Mouse (Mus musculus) forebrain, embryonic 13.5 days (tissue): ENCODE measurements around the gene Btnl6. TPM values are rescaled to one million over a fixed set of nuclear protein-coding genes. Genes with fewer than 3 reads are reported as not detected.
"Not testable (repeated sequence)": the region's sequence is repeated elsewhere in the genome, so short reads cannot be mapped to it uniquely, and the experiment has no call there.

ENCODE experiments used
- ATAC-seq: fragments of 200-750 bp; cut with Nextera tagmentation; 2 replicates; pipeline ENCODE4 v1.8.0; 2017
- H3K27ac ChIP-seq: fragments of 300-500 bp; sonication (generic); 2 replicates; pipeline ENCODE4 v1.5.1; 2015; ENCODE audit warnings: inconsistent platforms, mild to moderate bottlenecking, moderate library complexity
- H3K27me3 ChIP-seq: fragments of 300-500 bp; sonication (generic); 2 replicates; pipeline ENCODE4 v1.6.1; 2015; ENCODE audit warnings: mild to moderate bottlenecking, inconsistent platforms
- H3K36me3 ChIP-seq: fragments of 300-500 bp; sonication (generic); 2 replicates; pipeline ENCODE4 v1.6.1; 2015; ENCODE audit warnings: mild to moderate bottlenecking, inconsistent platforms; ENCODE audit not compliant: poor library complexity, severe bottlenecking
- H3K4me1 ChIP-seq: fragments of 300-500 bp; sonication (generic); 2 replicates; pipeline ENCODE4 v1.6.1; 2015; ENCODE audit warnings: inconsistent platforms
- H3K4me2 ChIP-seq: fragments of 300-500 bp; sonication (generic); 2 replicates; pipeline ENCODE4 v1.6.1; 2015; ENCODE audit warnings: inconsistent platforms, mild to moderate bottlenecking, moderate library complexity
- H3K4me3 ChIP-seq: fragments of 300-500 bp; sonication (generic); 2 replicates; pipeline ENCODE4 v1.5.1; 2015; ENCODE audit warnings: mild to moderate bottlenecking, inconsistent platforms
- H3K9ac ChIP-seq: fragments of 300-500 bp; sonication (generic); 2 replicates; pipeline ENCODE4 v1.6.1; 2015; ENCODE audit warnings: mild to moderate bottlenecking, inconsistent platforms
- H3K9me3 ChIP-seq: fragments of 300-500 bp; sonication (generic); replicated peaks from 2 replicates; pipeline ENCODE4 v1.6.1; 2016; ENCODE audit warnings: inconsistent platforms
- WGBS: fragments of 180-500 bp; shearing (Covaris S2); methylation state at CpG from one replicate; pipeline ENCODE4 v1.1.7; 2015; 5-methylcytosine and 5-hydroxymethylcytosine counted together
- polyA plus RNA-seq: library from polyadenylated mRNA; unstranded; fragments of >200 nt; fragmentation: Nextera tagmentation; extraction: Ambion mirVana; gene quantifications from 2 replicates; pipeline ENCODE4 v1.2.1, GENCODE M21; 2015

The Btnl6 gene
- polyA plus RNA-seq, 1 experiment from 2014 or later: not detected

DNA sequence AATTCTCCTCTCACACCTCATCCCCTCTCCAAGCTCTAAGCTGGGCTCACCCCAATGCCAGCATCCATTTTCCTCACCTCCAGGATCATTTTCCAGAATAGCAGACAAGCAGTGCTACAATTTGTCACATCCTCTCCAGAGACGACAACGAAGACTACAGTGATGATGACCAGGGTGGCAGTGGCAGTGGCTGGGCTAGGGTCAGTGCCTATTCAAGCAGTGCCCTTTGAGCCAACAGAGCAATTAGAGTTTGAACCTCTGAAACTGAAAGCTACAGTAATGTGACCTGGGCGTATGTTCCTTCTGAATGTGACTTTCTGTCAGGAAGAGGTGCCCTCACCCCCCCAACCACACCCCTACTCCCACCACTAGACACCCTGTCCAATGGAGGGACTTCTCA, 32.0 kb upstream of the Btnl6 start:
- Histone ChIP-seq H3K4me2 (no peak overlapping the region), H3K4me1 (no peaks in the 10 kb centered on the region), H3K27ac (no peak overlapping the region), H3K9me3 (no peaks in the 10 kb centered on the region), H3K36me3 (no peaks in the 10 kb centered on the region), H3K4me3 (no peak overlapping the region), H3K9ac (no peak overlapping the region), H3K27me3 (no peaks in the 10 kb centered on the region)
- WGBS: 89% methylated on average over 3 of the region's 3 CpGs
- ATAC-seq: no peak

DNA sequence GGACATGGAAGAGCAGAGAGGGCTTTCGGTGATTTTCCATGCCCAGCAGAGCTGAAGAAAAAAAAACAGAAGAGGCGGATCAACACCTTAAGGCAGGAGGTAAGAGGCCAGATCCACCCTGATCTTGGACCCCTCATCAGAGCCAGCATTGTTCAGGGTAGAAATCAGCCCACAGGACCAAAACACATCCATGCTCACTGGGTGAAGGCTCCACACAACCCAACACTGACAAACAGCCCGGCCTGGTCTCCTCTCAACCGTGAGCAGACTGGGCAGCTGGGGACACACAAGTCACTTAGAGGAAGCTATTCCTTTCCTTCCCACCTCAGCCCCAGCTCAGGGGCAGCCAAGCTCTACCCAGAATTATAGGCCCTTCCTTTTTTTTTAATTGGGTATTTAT, 30.4 kb upstream of the Btnl6 start:
- no peaks in the 10 kb centered on the region for H3K4me1 ChIP-seq
- H3K9ac ChIP-seq: no peak overlapping the region
- H3K27ac ChIP-seq: no peak overlapping the region
- no peak overlapping the region for H3K4me3 ChIP-seq
- H3K9me3 ChIP-seq: no peaks in the 10 kb centered on the region
- H3K4me2 ChIP-seq: no peak overlapping the region
- H3K27me3 ChIP-seq: no peaks in the 10 kb centered on the region
- H3K36me3 ChIP-seq: no peaks in the 10 kb centered on the region
- no peak for ATAC-seq
- WGBS: 89% methylated on average over 4 of the region's 4 CpGs

DNA sequence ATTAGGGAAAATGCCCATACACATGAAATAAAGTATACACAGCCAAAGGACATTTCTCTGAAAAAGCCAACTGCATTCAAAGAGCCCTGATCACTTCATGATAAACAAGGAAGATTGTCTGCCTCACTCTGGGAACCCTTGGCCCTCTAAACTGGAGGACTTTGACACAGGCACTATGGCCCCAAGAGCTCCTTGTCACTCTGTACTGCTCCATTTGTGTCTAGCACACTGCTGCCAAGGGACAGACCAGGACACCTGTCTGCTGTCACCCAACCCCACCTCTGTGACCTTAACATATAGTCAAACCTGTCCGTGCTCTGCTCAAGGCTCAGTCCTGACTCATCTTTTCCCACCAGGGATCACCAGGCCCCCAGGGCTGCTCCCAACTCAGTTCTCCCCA, 29.6 kb upstream of the Btnl6 start:
- ATAC-seq: no peak
- Histone ChIP-seq H3K27me3 (no peaks in the 10 kb centered on the region), H3K36me3 (no peaks in the 10 kb centered on the region), H3K4me2 (no peak overlapping the region), H3K27ac (no peak overlapping the region), H3K4me1 (no peaks in the 10 kb centered on the region), H3K4me3 (no peak overlapping the region), H3K9ac (no peak overlapping the region), H3K9me3 (no peaks in the 10 kb centered on the region)
- whole genome bisulfite sequencing: 89% methylated on average over 1 of the region's 1 CpGs

DNA sequence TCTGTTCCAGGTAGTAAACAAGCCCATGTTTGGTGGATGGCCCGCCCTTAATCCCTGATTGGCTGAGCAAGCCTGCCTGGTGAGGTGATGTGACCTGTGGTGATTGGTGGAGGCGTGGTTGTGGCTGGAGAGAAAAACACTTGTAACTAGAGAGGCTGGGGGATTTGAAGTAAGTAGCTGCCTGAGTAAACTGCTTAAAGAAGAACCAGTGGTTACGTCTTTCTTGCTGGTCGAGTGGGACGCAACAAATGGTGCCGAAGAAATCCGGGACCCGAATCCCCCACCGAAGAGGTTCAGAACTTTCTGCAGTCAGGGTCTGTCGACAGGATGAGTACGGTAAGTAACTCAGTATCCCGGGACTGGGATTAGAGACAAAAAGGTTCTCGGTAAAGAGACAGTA, 26.4 kb upstream of the Btnl6 start:
- not testable (repeated sequence) for H3K27me3 ChIP-seq, H3K9ac ChIP-seq
- WGBS: 94% methylated on average over 13 of the region's 13 CpGs

DNA sequence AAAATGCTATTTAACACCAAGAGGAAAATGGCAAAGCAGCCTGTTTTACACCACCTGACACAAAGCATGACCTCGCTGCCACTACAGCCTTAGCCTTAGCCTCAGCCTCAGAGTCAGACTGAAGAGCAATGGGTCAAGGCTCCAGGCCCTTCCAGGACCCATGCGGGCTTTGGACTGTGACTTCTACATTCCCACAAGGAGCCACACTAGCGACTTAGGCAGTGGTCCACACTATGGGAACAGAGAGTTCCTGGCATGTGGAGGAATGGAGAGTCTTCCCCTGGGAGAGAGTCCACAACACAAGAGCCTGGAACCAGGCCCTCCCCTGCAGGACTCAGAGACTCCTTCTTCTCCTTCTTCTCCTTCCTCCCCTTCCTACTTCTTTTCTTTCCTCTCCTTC, 15.5 kb upstream of the Btnl6 start:
- Histone ChIP-seq H3K4me3 (no peak overlapping the region), H3K4me2 (no peak overlapping the region), H3K4me1 (no peaks in the 10 kb centered on the region), H3K9ac (no peak overlapping the region), H3K27me3 (no peaks in the 10 kb centered on the region), H3K36me3 (no peaks in the 10 kb centered on the region), H3K27ac (no peak overlapping the region), H3K9me3 (no peaks in the 10 kb centered on the region)
- WGBS: 74% methylated on average over 3 of the region's 3 CpGs
- ATAC-seq: no peak

More for the DNA sequence above, 26.4 kb upstream of the Btnl6 start:
- not testable (repeated sequence) for H3K27ac ChIP-seq, H3K4me1 ChIP-seq, ATAC-seq, H3K4me3 ChIP-seq, H3K9me3 ChIP-seq, H3K4me2 ChIP-seq, H3K36me3 ChIP-seq

DNA sequence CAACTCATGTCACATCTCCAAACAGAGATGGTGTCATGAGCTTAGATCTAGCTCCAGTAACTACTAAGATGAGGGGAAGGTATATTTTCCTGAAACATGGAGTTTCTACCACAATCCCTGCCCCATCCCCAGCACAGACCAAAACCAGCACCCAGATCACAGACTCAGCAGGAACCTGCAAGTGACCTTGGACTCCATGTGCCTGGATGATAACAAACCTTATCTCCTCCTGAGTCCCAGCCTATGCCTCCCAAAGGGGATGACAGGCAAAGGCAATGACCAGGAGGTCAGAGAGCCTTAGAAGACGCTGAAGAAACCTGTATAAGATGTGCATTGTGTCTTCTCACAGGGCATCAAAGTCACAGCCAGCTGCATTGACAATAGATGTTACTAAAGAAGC, 1.8 kb upstream of the Btnl6 start:
- WGBS: 87% methylated on average over 1 of the region's 1 CpGs

DNA sequence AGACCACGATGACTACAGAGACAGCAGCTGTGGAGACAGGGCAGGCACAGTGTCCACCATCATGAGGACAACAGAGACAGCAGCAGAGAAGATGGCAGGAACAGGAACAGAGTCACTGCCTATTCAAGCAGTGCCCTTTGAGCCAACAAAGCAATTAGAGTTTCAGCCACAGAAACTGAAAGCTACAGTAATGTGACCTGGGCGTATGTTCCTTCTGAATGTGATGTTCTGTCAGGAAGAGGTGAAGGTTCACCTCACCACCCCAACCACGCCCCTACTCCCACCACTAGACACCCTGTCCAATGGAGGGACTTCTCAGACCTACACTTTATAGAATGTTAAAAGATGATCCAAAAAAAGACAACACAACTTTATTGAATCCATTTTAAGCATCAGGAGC, 1.4 kb upstream of the Btnl6 start:
- not testable (repeated sequence) for ATAC-seq

More for the DNA sequence above, 1.8 kb upstream of the Btnl6 start:
- no peak for ATAC-seq
- no peaks in the 10 kb centered on the region for H3K4me1 ChIP-seq
- H3K4me3 ChIP-seq: no peak overlapping the region
- no peak overlapping the region for H3K4me2 ChIP-seq
- H3K27ac ChIP-seq: no peak overlapping the region
- H3K36me3 ChIP-seq: no peaks in the 10 kb centered on the region
- no peaks in the 10 kb centered on the region for H3K27me3 ChIP-seq
- H3K9ac ChIP-seq: no peak overlapping the region
- H3K9me3 ChIP-seq: no peaks in the 10 kb centered on the region

DNA sequence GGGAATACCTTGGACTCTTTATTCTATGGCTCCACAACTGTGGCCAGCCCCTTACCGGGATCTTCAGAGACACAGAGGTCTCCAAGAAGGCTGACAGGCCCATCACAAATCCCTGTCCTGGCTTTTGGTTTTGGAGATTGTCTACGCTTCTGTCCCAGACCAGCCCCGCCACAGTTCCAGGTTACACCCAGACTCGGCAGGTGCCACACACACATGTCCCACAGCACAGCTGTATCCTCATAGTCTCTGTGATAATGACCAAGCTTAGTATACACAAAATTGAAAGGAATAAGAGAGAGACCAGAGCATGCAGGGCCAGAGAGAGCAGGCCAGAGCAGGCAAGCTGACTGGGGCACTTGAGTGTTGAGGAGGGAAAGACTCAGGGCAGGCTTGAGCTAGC, 643 bp upstream of the Btnl6 start:
- 89% methylated on average over 4 of the region's 4 CpGs for WGBS
- H3K27ac ChIP-seq: no peak overlapping the region
- H3K4me3 ChIP-seq: no peak overlapping the region
- H3K9me3 ChIP-seq: no peaks in the 10 kb centered on the region
- no peak overlapping the region for H3K4me2 ChIP-seq
- H3K4me1 ChIP-seq: no peaks in the 10 kb centered on the region
- no peak overlapping the region for H3K9ac ChIP-seq
- H3K36me3 ChIP-seq: no peaks in the 10 kb centered on the region
- no peak for ATAC-seq
- H3K27me3 ChIP-seq: no peaks in the 10 kb centered on the region

More for the DNA sequence above, 1.4 kb upstream of the Btnl6 start:
- WGBS: 73% methylated on average over 3 of the region's 3 CpGs
- H3K27ac ChIP-seq, H3K36me3 ChIP-seq, H3K4me1 ChIP-seq, H3K9me3 ChIP-seq, H3K4me3 ChIP-seq, H3K27me3 ChIP-seq, H3K9ac ChIP-seq, H3K4me2 ChIP-seq: not testable (repeated sequence)

DNA sequence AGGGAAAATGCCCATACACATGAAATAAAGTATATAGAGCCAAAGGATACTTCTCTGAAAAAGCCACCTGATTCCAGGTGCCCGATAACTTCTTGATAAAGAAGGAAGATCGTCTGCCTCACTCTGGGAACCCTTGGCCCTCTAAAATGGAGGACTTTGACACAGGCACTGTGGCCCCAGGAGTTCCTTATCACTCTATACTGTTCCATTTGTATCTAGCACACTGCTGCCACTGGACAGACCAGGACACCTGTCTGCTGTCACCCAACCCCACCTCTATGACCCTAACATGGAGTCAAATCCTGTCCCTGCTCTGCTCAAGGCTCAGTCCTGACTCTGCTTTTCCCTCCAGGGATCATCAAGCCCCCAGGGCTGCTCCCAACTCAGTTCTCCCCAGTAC, 638 bp downstream of the Btnl6 start:
- ATAC-seq: no peak
- no peak overlapping the region for H3K4me2 ChIP-seq
- H3K27me3 ChIP-seq: no peaks in the 10 kb centered on the region
- no peak overlapping the region for H3K9ac ChIP-seq
- no peaks in the 10 kb centered on the region for H3K4me1 ChIP-seq
- H3K9me3 ChIP-seq: no peaks in the 10 kb centered on the region
- no peak overlapping the region for H3K4me3 ChIP-seq
- H3K27ac ChIP-seq: no peak overlapping the region
- 78% methylated on average over 2 of the region's 2 CpGs for WGBS
- no peaks in the 10 kb centered on the region for H3K36me3 ChIP-seq

DNA sequence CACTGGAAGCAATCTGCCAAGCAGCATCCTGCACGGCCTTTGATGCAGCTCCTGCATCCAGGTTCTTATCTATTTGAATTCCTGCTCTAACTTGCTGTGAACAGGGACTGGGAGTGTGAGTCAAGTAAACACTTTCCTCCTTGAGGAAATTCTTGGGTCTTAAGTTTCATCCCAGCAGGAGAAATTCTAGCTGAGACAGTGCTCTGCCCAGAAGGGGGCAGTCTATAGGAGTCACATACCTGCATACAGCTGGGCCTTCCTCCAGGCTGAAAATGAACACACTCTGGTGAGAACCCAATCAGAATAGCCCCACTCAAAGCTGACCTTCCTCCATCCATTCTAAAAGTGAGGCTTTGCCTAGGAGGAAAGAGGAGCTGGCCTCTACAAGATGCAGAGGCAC, 5.4 kb downstream of the Btnl6 start:
- H3K4me1 ChIP-seq, H3K4me3 ChIP-seq, H3K9ac ChIP-seq, H3K9me3 ChIP-seq, ATAC-seq, H3K36me3 ChIP-seq, H3K4me2 ChIP-seq, H3K27me3 ChIP-seq, H3K27ac ChIP-seq: not testable (repeated sequence)
- 70% methylated on average over 1 of the region's 1 CpGs for WGBS

DNA sequence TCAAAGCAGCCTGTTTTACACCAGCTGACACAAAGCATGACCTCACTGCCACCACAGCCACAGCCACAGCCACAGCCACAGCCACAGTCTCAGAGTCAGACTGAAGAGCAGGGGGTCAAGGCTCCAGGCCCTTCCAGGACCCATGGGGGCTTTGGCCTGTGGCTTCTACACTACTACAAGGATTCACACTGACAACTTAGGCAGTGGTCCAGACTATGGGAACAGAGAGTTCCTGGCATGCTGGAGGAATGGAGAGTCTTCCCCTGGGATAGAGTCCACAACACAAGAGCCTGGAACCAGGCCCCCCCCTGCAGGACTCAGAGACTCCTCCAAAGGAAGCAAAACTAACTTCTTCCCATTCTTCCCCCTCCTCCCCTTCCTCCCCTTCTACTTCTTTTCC, 9.6 kb downstream of the Btnl6 start:
- H3K4me2 ChIP-seq: no peak overlapping the region
- H3K9ac ChIP-seq: no peak overlapping the region
- H3K9me3 ChIP-seq: no peaks in the 10 kb centered on the region
- H3K4me3 ChIP-seq: no peak overlapping the region
- H3K4me1 ChIP-seq: no peaks in the 10 kb centered on the region
- no peaks in the 10 kb centered on the region for H3K27me3 ChIP-seq
- no peak for ATAC-seq
- no peak overlapping the region for H3K27ac ChIP-seq
- H3K36me3 ChIP-seq: no peaks in the 10 kb centered on the region

DNA sequence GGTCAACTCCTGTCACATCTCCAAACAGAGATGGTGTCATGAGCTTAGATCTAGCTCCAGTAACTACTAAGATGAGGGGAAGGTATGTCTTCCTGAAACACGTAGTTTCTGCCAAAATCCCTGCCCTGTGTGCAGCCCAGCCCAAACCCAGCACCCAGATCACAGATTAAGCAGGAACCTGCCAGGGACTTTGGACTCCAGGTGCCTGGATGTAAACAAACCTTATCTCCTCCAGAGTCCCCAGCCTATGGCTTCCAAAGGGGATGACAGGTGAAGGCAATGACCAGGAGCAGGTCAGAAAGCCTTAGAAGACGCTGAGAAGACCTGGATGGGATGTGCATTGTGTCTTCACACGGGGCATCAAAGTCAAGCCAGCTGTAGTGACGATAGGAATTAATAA, 19.4 kb downstream of the Btnl6 start:
- H3K9ac ChIP-seq, H3K36me3 ChIP-seq, H3K27ac ChIP-seq, H3K4me3 ChIP-seq, H3K9me3 ChIP-seq, H3K4me2 ChIP-seq, ATAC-seq, H3K27me3 ChIP-seq, H3K4me1 ChIP-seq: not testable (repeated sequence)
- 83% methylated on average over 4 of the region's 4 CpGs for WGBS

DNA sequence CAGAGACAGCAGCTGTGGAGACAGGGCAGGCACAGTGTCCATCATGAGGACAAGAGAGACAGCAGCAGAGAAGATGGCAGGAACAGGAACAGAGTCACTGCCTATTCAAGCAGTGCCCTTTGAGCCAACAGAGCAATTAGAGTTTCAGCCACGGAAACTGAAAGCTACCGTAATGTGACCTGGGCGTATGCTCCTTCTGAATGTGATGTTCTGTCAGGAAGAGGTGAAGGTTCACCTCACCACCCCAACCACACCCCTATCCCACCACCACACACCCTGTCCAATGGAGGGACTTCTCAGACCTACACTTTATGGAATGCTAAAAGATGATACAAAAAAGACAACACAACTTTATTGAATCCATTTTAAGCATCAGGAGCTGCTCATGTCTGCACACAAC, 19.8 kb downstream of the Btnl6 start:
- WGBS: 84% methylated on average over 3 of the region's 3 CpGs
- not testable (repeated sequence) for ATAC-seq, H3K36me3 ChIP-seq, H3K9ac ChIP-seq, H3K4me2 ChIP-seq, H3K27ac ChIP-seq, H3K4me3 ChIP-seq, H3K27me3 ChIP-seq, H3K9me3 ChIP-seq, H3K4me1 ChIP-seq
